In the genomic region with DNA sequence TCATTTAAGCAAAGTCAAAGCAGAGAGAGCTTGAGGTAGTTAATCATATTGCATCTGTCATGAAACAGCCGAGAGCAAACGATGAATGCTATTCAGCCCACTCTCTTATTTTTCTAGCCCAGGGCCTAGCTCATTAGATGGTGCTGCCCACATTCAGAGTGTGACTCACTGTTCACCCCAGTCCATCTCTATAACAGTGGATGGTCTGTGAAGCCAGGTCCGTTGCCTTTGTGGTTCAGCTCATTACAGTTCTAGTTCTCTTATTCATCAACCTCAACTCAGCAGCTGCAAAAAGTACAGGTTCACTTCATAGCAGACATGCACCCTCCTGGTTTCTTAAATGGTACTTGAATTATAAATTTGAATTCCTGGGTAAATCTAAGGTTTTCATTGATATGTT, we compare ENCODE assay signal across 22 mouse cellular contexts.
DNase-seq lines count a peak whose midpoint lies in the region; TF ChIP-seq lines count a peak whose summit lies in the region.
"Had no signal": no experiment of that assay in that cellular context is flagged by ENCODE, and none has a peak within 500 bp of the region (broad histone marks: within the 10 kb centered on the region; RNA-seq: fewer than 3 reads in every experiment).

No protein-coding gene starts in this region.

- dilution Hi-C loops in CH12.LX (cut with MboI; ENCODE audit: extremely low pct_ligation_motif_present, extremely low pct_unique_long_range_greater_than_20kb, low sequenced_read_pairs), result no loop called here

- no peak for TF ChIP-seq RAD21 in CH12.LX (IDR thresholded peaks at IDR 0.05; ENCODE audit: low read depth, low read length)

- no peaks in the 10 kb centered on the region for H3K79me2 ChIP-seq in CH12.LX (replicated peaks; ENCODE audit: control insufficient read depth, extremely low read depth, insufficient read depth, poor library complexity, severe bottlenecking)

- H3K36me3 ChIP-seq in CH12.LX (replicated peaks in 1 of 2; ENCODE audit: control insufficient read depth in 1 of 2, insufficient read depth in 1 of 2, low read length in 1 of 2), result no peaks in the 10 kb centered on the region
- H3K36me3 ChIP-seq: embryonic facial prominence, embryonic 10.5 days; embryonic facial prominence, embryonic 12.5 days had no signal

- TF ChIP-seq POLR2A in CH12.LX (IDR thresholded peaks at IDR 0.05; ENCODE audit: low read depth, low read length), result no peak

- in situ Hi-C loops in CH12.LX (cut with MboI; ENCODE audit: low pct_ligation_motif_present, low pct_unique_long_range_greater_than_20kb, low sequenced_read_pairs), result no loop called here

- no peak for TF ChIP-seq EP300 in CH12.LX (IDR thresholded peaks at IDR 0.05; ENCODE audit: low read length)

- H3K9me3 ChIP-seq in CH12.LX (replicated peaks; ENCODE audit: low read length), result no peaks in the 10 kb centered on the region
- H3K9me3 ChIP-seq: embryonic facial prominence, embryonic 10.5 days; embryonic facial prominence, embryonic 12.5 days; forebrain, embryonic 13.5 days had no signal

- H3K4me3 ChIP-seq in CH12.LX (replicated peaks in 1 of 3; ENCODE audit: low read depth in 2 of 3, low read length in 2 of 3, poor library complexity in 1 of 3), result no peak overlapping the region
- H3K4me3 ChIP-seq: embryonic facial prominence, embryonic 10.5 days; embryonic facial prominence, embryonic 12.5 days; erythroblast, embryonic 14.5 days; forebrain, embryonic 13.5 days had no signal

- H3K9ac ChIP-seq in CH12.LX (ENCODE audit: insufficient read depth, low read depth), result no peak overlapping the region
- H3K9ac ChIP-seq: embryonic facial prominence, embryonic 12.5 days; forebrain, embryonic 13.5 days had no signal

- H3K27ac ChIP-seq in CH12.LX (ENCODE audit: insufficient read depth, low read depth), result no peak overlapping the region
- H3K27ac ChIP-seq: embryonic facial prominence, embryonic 10.5 days; embryonic facial prominence, embryonic 12.5 days; forebrain, embryonic 13.5 days had no signal

- DNase-seq in 3T3-L1 (ENCODE audit: low read depth, low spot score), result peak; percentile 62
- DNase-seq in CH12.LX (ENCODE audit: extremely low read depth), result peak; percentile 18
- peak; percentile 50 for DNase-seq in NIH3T3 (ENCODE audit: low read depth)
- peak; percentile 43 for DNase-seq in fibroblast of lung, adult 2 months (ENCODE audit: low read depth)
- no peak for DNase-seq in layer of hippocampus, postnatal 14 days (ENCODE audit: low spot score in 2 of 2)
- DNase-seq in kidney, adult 9 months, result no peak
- DNase-seq in embryo, embryonic 9.5 days (ENCODE audit: extremely low spot score), result no peak
- no peak for DNase-seq in yolk sac, embryonic 10.5 days (ENCODE audit: low spot score)
- DNase-seq: adrenal gland, adult 8-10 months; adrenal gland, postnatal 14 days; adrenal gland, postnatal 36 days; cerebellum, adult 11 months; cerebellum, adult 18-20 months; cerebellum, adult 8-10 months; cerebellum, adult 9-11 months; cerebellum, postnatal 14 days; cerebellum, postnatal 36 days; embryo, embryonic 11 days had no signal

- no peak for TF ChIP-seq CTCF in CH12.LX (conservative IDR thresholded peaks at IDR 0.05 in 1 of 2, IDR thresholded peaks at IDR 0.05 in 1 of 2; ENCODE audit: low read depth in 2 of 2, low read length in 2 of 2)

- no peak overlapping the region for H3K4me2 ChIP-seq in CH12.LX (ENCODE audit: insufficient read depth, low read depth, poor library complexity, severe bottlenecking)
- H3K4me2 ChIP-seq: embryonic facial prominence, embryonic 12.5 days; forebrain, embryonic 13.5 days had no signal

- H3K27me3 ChIP-seq in CH12.LX (replicated peaks), result no peaks in the 10 kb centered on the region
- H3K27me3 ChIP-seq: embryonic facial prominence, embryonic 12.5 days; forebrain, embryonic 13.5 days had no signal

- H3K4me1 ChIP-seq in CH12.LX (ENCODE audit: control insufficient read depth in 1 of 2, insufficient read depth in 2 of 2), result peaks cover 7 to 13% of the 10 kb centered on the region in 2 experiments; a peak in 3 of 4 replicates
- H3K4me1 ChIP-seq: embryonic facial prominence, embryonic 10.5 days; embryonic facial prominence, embryonic 12.5 days; forebrain, embryonic 13.5 days had no signal

TF ChIP-seq in CH12.LX, 34 proteins besides CTCF, POLR2A, EP300 and RAD21:
- no peak for TF ChIP-seq GABPA (IDR thresholded peaks at IDR 0.05; ENCODE audit: insufficient replicate concordance, low read depth, low read length)
- no peak for TF ChIP-seq ZKSCAN1 (IDR thresholded peaks at IDR 0.05; ENCODE audit: borderline replicate concordance, low read depth, low read length)

Comparison
In these comparisons a context has a peak if more than half of its experiments do, and no peak if none do; other contexts are left out.
1. DNase-seq: peak in 3T3-L1 (single experiment), CH12.LX (single experiment), NIH3T3 (single experiment) and fibroblast of lung, adult 2 months (single experiment); none in layer of hippocampus, postnatal 14 days (0 of 2), kidney, adult 9 months (single experiment), embryo, embryonic 9.5 days (single experiment) and yolk sac, embryonic 10.5 days (single experiment).